Mouse (Mus musculus): ENCODE results near the gene Lrrc8d. TPM values are rescaled to one million over a fixed set of nuclear protein-coding genes. Genes with fewer than 3 reads are reported as not detected.

Lrrc8d gene
- polyA plus RNA-seq, 1 experiment = 24.8 TPM

DNA sequence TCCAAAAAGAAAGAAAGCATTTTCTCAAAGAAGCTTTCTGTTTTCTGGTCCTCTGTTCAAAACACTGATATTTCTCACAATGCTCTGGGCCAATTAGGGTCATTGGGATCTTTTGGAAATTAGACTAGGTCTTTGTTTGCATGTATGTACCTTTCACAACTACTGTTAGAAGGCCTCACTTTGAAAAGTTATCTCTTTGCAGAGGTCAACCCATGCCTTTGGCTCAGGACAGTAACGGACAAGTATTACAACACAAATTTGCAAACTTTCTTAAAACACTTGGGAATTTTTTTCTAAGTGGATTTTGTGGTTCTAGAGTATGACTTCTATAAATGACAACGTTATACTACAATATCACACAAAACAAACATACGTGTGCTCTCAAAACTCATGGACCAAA is 128.3 kb downstream of the Lrrc8d start:
- Histone ChIP-seq H3K4me2 (ENCODE audit: low read depth) (no peak overlapping the region), H3K79me2 (ENCODE audit: control insufficient read depth, insufficient read depth) (no peaks in the 10 kb centered on the region), H3K4me3 (no peak overlapping the region), H3K27me3 (ENCODE audit: control insufficient read depth, insufficient read depth, insufficient read length) (no peaks in the 10 kb centered on the region), H3K36me3 (ENCODE audit: control insufficient read depth, insufficient read depth) (no peaks in the 10 kb centered on the region), H3ac (ENCODE audit: control insufficient read depth, insufficient read length) (no peak overlapping the region)
- TF ChIP-seq MYOD1 (IDR thresholded peaks at IDR 0.05; ENCODE audit: control insufficient read depth in 1 of 3, insufficient read length in 2 of 3, low read depth in 2 of 3) (no peak), MAX (IDR thresholded peaks at IDR 0.05; ENCODE audit: low read depth) (no peak), POLR2A (IDR thresholded peaks at IDR 0.05; ENCODE audit: insufficient read length, low read depth) (no peak), SRF (IDR thresholded peaks at IDR 0.05; ENCODE audit: control insufficient read depth, insufficient read length, low read depth) (no peak), E2F4 (IDR thresholded peaks at IDR 0.05; ENCODE audit: insufficient read depth) (no peak), TCF12 (IDR thresholded peaks at IDR 0.05; ENCODE audit: insufficient read depth, poor library complexity, severe bottlenecking) (no peak), USF1 (IDR thresholded peaks at IDR 0.05; ENCODE audit: low read depth) (no peak), REST (IDR thresholded peaks at IDR 0.05; ENCODE audit: insufficient read depth, insufficient read length) (no peak), POLR2AphosphoS2 (IDR thresholded peaks at IDR 0.05; ENCODE audit: insufficient read length, low read depth) (no peak), TCF3 (IDR thresholded peaks at IDR 0.05; ENCODE audit: insufficient read length, low read depth) (no peak), CEBPB (IDR thresholded peaks at IDR 0.05; ENCODE audit: insufficient read depth, poor library complexity, severe bottlenecking) (no peak), MYOG (IDR thresholded peaks at IDR 0.05; ENCODE audit: control insufficient read depth in 1 of 3, insufficient read depth in 1 of 3, insufficient read length in 2 of 3, low read depth in 2 of 3) (no peak)

DNA sequence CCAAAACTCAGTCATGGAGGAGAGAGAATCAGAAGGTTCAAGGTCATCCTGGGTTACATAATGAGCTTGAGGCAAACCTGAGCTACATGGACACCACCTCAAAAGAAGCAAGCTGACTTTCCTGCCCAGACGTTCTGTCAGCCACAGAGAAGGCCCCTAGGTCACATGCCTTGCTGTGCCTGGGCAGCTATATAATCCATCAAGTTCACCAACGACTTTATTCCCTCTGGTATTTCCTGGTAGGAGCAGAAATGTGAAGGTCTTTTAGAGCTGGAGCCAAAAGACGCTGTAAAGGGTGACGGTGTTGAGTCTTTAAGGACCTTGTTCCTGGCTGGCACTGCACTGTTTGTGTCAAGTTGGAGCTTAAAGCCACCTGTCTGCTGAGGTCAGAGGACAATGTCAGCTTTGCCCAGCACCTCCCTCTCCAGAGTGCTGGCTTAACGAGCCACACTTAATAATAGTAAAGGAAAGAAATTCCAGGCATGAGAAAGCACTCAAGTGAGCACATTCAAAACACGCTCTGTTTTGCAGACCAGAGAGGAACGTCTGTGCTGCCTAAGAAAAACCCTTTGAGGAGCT is 129.3 kb downstream of the Lrrc8d start:
- H3K27me3 ChIP-seq (ENCODE audit: control insufficient read depth, insufficient read depth, insufficient read length) = no peaks in the 10 kb centered on the region
- no peaks in the 10 kb centered on the region for H3K79me2 ChIP-seq (ENCODE audit: control insufficient read depth, insufficient read depth)
- H3K36me3 ChIP-seq (ENCODE audit: control insufficient read depth, insufficient read depth) = no peaks in the 10 kb centered on the region
- no peak overlapping the region for H3ac ChIP-seq (ENCODE audit: control insufficient read depth, insufficient read length)
- no peak overlapping the region for H3K4me2 ChIP-seq (ENCODE audit: low read depth)
- H3K4me3 ChIP-seq = no peak overlapping the region
- TF ChIP-seq E2F4 (IDR thresholded peaks at IDR 0.05; ENCODE audit: insufficient read depth) = no peak
- TF ChIP-seq MYOD1 (IDR thresholded peaks at IDR 0.05; ENCODE audit: control insufficient read depth in 1 of 3, insufficient read length in 2 of 3, low read depth in 2 of 3) = peak in 1 of 3 experiments; percentile 38

DNA sequence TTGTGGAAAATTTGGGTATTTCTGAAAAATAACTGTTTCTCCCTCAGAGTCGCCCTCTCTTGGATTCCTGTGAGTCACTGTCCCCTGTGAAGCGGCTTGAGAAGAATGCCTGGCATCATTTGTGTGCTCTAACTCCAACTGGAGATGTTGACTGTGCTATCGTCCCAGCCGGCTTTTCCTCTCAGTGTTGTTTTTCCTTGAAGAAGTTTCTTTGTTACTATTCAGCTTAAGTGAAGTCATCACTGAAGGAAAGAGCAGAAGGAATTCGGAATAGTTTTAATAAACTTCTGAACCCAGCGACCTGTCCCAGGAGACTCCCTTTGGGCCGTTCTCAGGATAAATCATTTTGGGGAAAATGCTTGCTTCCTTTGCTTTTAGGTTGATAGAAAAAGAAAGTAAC is 132.4 kb downstream of the Lrrc8d start:
- Histone ChIP-seq H3K27me3 (ENCODE audit: control insufficient read depth, insufficient read depth, insufficient read length) (no peaks in the 10 kb centered on the region), H3K4me3 (no peak overlapping the region), H3ac (ENCODE audit: control insufficient read depth, insufficient read length) (no peak overlapping the region), H3K4me2 (ENCODE audit: low read depth) (no peak overlapping the region), H3K79me2 (ENCODE audit: control insufficient read depth, insufficient read depth) (no peaks in the 10 kb centered on the region), H3K36me3 (ENCODE audit: control insufficient read depth, insufficient read depth) (no peaks in the 10 kb centered on the region)
- no peak for TF ChIP-seq TCF3 (IDR thresholded peaks at IDR 0.05; ENCODE audit: insufficient read length, low read depth)
- no peak for TF ChIP-seq SRF (IDR thresholded peaks at IDR 0.05; ENCODE audit: control insufficient read depth, insufficient read length, low read depth)
- TF ChIP-seq E2F4 (IDR thresholded peaks at IDR 0.05; ENCODE audit: insufficient read depth) = no peak
- no peak for TF ChIP-seq TCF12 (IDR thresholded peaks at IDR 0.05; ENCODE audit: insufficient read depth, poor library complexity, severe bottlenecking)
- TF ChIP-seq CEBPB (IDR thresholded peaks at IDR 0.05; ENCODE audit: insufficient read depth, poor library complexity, severe bottlenecking) = no peak
- TF ChIP-seq MYOD1 (IDR thresholded peaks at IDR 0.05; ENCODE audit: control insufficient read depth in 1 of 3, insufficient read length in 2 of 3, low read depth in 2 of 3) = no peak
- no peak for TF ChIP-seq MYOG (IDR thresholded peaks at IDR 0.05; ENCODE audit: control insufficient read depth in 1 of 3, insufficient read depth in 1 of 3, insufficient read length in 2 of 3, low read depth in 2 of 3)
- no peak for TF ChIP-seq REST (IDR thresholded peaks at IDR 0.05; ENCODE audit: insufficient read depth, insufficient read length)
- TF ChIP-seq USF1 (IDR thresholded peaks at IDR 0.05; ENCODE audit: low read depth) = no peak
- no peak for TF ChIP-seq MAX (IDR thresholded peaks at IDR 0.05; ENCODE audit: low read depth)
- no peak for TF ChIP-seq POLR2A (IDR thresholded peaks at IDR 0.05; ENCODE audit: insufficient read length, low read depth)
- TF ChIP-seq POLR2AphosphoS2 (IDR thresholded peaks at IDR 0.05; ENCODE audit: insufficient read length, low read depth) = no peak

DNA sequence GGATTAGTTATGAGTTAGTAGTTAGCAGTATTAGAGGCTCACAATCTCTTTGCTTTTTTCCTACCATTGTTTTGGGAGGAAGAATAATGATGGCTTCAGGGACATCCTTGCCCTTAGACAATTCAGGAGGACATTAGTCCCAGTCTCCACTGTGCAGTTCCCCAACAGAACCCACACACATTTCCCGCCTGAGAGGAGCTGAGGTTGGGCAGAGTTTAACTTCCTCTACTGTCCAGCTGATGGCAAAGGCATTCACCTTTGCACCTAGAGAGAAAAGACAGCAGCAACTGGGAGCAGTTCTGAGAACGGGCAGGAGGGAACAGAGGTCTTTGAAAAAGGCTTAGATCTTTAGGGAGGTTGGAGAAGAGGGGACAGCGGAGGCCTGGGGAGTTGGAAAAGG is 134.2 kb downstream of the Lrrc8d start:
- no peak overlapping the region for H3ac ChIP-seq (ENCODE audit: control insufficient read depth, insufficient read length)
- no peak for TF ChIP-seq SRF (IDR thresholded peaks at IDR 0.05; ENCODE audit: control insufficient read depth, insufficient read length, low read depth)
- H3K27me3 ChIP-seq (ENCODE audit: control insufficient read depth, insufficient read depth, insufficient read length) = no peaks in the 10 kb centered on the region
- no peaks in the 10 kb centered on the region for H3K79me2 ChIP-seq (ENCODE audit: control insufficient read depth, insufficient read depth)
- H3K36me3 ChIP-seq (ENCODE audit: control insufficient read depth, insufficient read depth) = no peaks in the 10 kb centered on the region
- no peak overlapping the region for H3K4me3 ChIP-seq
- no peak overlapping the region for H3K4me2 ChIP-seq (ENCODE audit: low read depth)

DNA sequence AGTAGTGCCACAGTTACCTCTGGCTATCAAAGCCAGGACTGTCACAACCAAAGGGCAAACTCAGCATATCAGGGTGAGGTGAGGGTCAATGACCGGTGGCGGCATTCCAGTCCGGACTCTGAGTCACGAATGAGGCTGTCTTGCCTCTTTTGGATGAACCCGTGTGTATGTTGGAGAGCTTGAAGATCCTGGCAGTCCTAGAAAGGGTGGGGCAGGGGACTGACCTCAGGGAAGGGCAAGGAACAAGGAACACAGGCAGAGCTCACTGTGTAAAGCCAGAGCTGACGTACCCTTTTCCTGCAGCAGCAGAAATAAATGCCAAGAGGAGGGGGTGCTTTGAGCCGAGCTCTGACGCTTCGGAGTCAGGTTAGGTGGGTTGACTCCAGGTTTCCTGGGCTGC is 136.2 kb downstream of the Lrrc8d start:
- Histone ChIP-seq H3K36me3 (ENCODE audit: control insufficient read depth, insufficient read depth) (no peaks in the 10 kb centered on the region), H3K79me2 (ENCODE audit: control insufficient read depth, insufficient read depth) (no peaks in the 10 kb centered on the region), H3K4me3 (no peak overlapping the region), H3K27me3 (ENCODE audit: control insufficient read depth, insufficient read depth, insufficient read length) (no peaks in the 10 kb centered on the region), H3K4me2 (ENCODE audit: low read depth) (peak overlapping the region; percentile 0), H3ac (ENCODE audit: control insufficient read depth, insufficient read length) (no peak overlapping the region)
- TF ChIP-seq MAX (IDR thresholded peaks at IDR 0.05; ENCODE audit: low read depth) (no peak), SRF (IDR thresholded peaks at IDR 0.05; ENCODE audit: control insufficient read depth, insufficient read length, low read depth) (no peak), USF1 (IDR thresholded peaks at IDR 0.05; ENCODE audit: low read depth) (no peak), E2F4 (IDR thresholded peaks at IDR 0.05; ENCODE audit: insufficient read depth) (no peak), MYOG (IDR thresholded peaks at IDR 0.05; ENCODE audit: control insufficient read depth in 1 of 3, insufficient read depth in 1 of 3, insufficient read length in 2 of 3, low read depth in 2 of 3) (no peak), POLR2A (IDR thresholded peaks at IDR 0.05; ENCODE audit: insufficient read length, low read depth) (no peak), TCF12 (IDR thresholded peaks at IDR 0.05; ENCODE audit: insufficient read depth, poor library complexity, severe bottlenecking) (no peak), CEBPB (IDR thresholded peaks at IDR 0.05; ENCODE audit: insufficient read depth, poor library complexity, severe bottlenecking) (no peak), REST (IDR thresholded peaks at IDR 0.05; ENCODE audit: insufficient read depth, insufficient read length) (no peak), TCF3 (IDR thresholded peaks at IDR 0.05; ENCODE audit: insufficient read length, low read depth) (no peak), POLR2AphosphoS2 (IDR thresholded peaks at IDR 0.05; ENCODE audit: insufficient read length, low read depth) (no peak), MYOD1 (IDR thresholded peaks at IDR 0.05; ENCODE audit: control insufficient read depth in 1 of 3, insufficient read length in 2 of 3, low read depth in 2 of 3) (no peak)

Data from myocyte (in vitro differentiated cells).